Mouse (Mus musculus): Measurements from ENCODE around the gene Hmgb2.

DNA sequence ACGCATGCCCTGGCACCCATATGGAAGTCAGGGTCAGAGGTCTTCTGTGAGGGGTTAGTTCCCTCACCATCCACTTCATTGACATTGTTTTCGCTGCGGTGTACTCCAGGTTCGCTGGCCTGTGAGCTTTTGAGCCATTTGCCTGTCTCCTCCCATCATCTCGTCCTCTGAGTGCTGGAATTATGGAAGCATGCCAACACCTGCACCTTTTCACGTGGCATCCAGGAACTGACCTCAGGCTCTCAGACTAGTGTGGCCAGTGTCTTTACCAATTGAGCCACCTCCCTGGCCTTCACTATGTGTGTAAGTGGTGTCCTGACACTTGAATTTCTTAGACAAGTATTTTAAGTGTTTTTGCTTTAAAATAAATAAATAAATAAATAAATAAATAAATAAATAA, 38.0 kb upstream of the Hmgb2 start:
- no peak for TF ChIP-seq EP300 (IDR thresholded peaks at IDR 0.05)
- TF ChIP-seq CTCF (IDR thresholded peaks at IDR 0.05): no peak
